Mouse (Mus musculus): ENCODE data around the gene Zzz3. TPM values are rescaled to one million over a fixed set of nuclear protein-coding genes. Genes with fewer than 3 reads are reported as not detected.

The Zzz3 gene
- polyA plus RNA-seq, 1 experiment = 35.7 TPM

DNA sequence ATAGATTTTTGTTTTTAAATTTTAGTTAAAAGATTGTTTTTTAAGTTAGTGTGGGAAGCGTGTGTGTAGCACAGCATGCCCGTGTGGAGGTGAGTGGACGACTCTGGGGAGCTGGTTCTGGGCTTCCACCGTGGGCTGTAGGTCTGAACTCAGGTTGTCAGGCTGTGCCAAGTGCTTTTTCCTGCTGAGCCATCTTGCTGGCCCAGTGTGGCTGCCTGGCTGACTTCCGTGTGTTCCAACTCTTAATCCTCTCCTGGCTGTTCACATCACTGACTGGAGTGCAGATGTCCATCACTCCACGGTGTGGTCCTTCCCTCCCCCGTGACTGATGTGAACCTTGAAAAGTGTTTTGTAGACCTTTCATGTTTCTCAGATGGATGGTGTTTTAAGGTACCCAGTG is 36.1 kb upstream of the Zzz3 start:
- H3K27me3 ChIP-seq (ENCODE audit: control insufficient read depth, insufficient read depth, low read length) = no peaks in the 10 kb centered on the region
- no peak overlapping the region for H3K4me3 ChIP-seq (ENCODE audit: control insufficient read depth, insufficient read depth, low read length)
- DNase-seq = no peak
- H3K4me1 ChIP-seq (replicated peaks; ENCODE audit: control insufficient read depth, insufficient read depth, low read length) = no peaks in the 10 kb centered on the region
- no peak overlapping the region for H3K27ac ChIP-seq (ENCODE audit: control insufficient read depth, insufficient read depth, low read length)
- H3K36me3 ChIP-seq (ENCODE audit: control insufficient read depth, insufficient read depth, low read length) = peaks cover 39% of the 10 kb centered on the region
- WGBS = 96% methylated on average over 7 of the region's 7 CpGs
- TF ChIP-seq POLR2A (IDR thresholded peaks at IDR 0.05; ENCODE audit: control insufficient read depth, extremely low read depth, insufficient read depth, low read length, poor library complexity) = no peak
- TF ChIP-seq CTCF (IDR thresholded peaks at IDR 0.05; ENCODE audit: borderline replicate concordance, control insufficient read depth, extremely low read depth, insufficient read depth, low read length, poor library complexity) = no peak

DNA sequence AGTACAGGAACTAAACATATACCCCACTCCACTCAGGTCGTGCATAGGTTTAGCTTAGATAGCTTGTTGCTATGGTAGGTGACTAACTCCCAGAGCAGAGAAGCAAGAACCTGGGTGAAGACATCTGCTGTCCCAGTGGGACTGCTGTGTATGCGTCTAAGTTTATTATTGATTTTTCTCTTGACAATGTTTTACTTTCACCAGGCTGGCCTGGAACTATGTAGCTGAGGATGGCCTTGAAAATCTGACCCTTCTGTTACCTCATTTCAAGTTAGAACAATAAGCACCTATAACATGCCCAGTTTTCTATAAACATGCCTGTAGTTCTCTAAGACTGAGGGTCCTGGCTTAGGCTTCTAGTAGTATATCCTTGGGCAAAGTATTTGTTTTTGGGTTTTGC is 31.1 kb upstream of the Zzz3 start:
- Histone ChIP-seq H3K4me3 (ENCODE audit: control insufficient read depth, insufficient read depth, low read length) (no peak overlapping the region), H3K27ac (ENCODE audit: control insufficient read depth, insufficient read depth, low read length) (no peak overlapping the region), H3K4me1 (replicated peaks; ENCODE audit: control insufficient read depth, insufficient read depth, low read length) (no peaks in the 10 kb centered on the region), H3K36me3 (ENCODE audit: control insufficient read depth, insufficient read depth, low read length) (peaks cover 57% of the 10 kb centered on the region), H3K27me3 (ENCODE audit: control insufficient read depth, insufficient read depth, low read length) (no peaks in the 10 kb centered on the region)
- DNase-seq = no peak
- WGBS = 95% methylated on average over 2 of the region's 2 CpGs
- TF ChIP-seq CTCF (IDR thresholded peaks at IDR 0.05; ENCODE audit: borderline replicate concordance, control insufficient read depth, extremely low read depth, insufficient read depth, low read length, poor library complexity) (no peak), POLR2A (IDR thresholded peaks at IDR 0.05; ENCODE audit: control insufficient read depth, extremely low read depth, insufficient read depth, low read length, poor library complexity) (no peak)

DNA sequence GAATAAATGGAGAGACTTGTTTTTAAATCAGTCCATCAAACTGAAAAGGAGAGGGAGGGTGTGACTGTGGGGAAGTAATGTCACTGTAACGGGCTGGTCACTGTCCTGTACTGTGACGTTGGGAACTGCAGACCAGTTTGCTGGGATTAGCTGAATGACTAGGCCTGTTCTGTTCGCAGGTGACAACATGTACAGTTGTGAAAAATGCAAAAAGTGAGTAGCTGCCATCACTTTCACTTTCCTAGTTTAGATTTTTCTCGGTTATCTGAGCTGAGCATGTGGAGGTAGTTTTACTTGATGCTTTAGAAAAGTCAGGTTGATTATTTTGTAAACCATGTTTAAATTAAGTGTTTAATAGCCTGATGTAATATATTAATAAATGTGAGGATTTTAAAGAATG is 19.2 kb upstream of the Zzz3 start:
- WGBS = 95% methylated on average over 4 of the region's 4 CpGs
- H3K36me3 ChIP-seq (ENCODE audit: control insufficient read depth, insufficient read depth, low read length) = peaks cover 59% of the 10 kb centered on the region
- H3K27me3 ChIP-seq (ENCODE audit: control insufficient read depth, insufficient read depth, low read length) = no peaks in the 10 kb centered on the region
- H3K4me1 ChIP-seq (replicated peaks; ENCODE audit: control insufficient read depth, insufficient read depth, low read length) = no peaks in the 10 kb centered on the region
- TF ChIP-seq POLR2A (IDR thresholded peaks at IDR 0.05; ENCODE audit: control insufficient read depth, extremely low read depth, insufficient read depth, low read length, poor library complexity) (no peak), CTCF (IDR thresholded peaks at IDR 0.05; ENCODE audit: borderline replicate concordance, control insufficient read depth, extremely low read depth, insufficient read depth, low read length, poor library complexity) (no peak)
- no peak overlapping the region for H3K4me3 ChIP-seq (ENCODE audit: control insufficient read depth, insufficient read depth, low read length)
- no peak overlapping the region for H3K27ac ChIP-seq (ENCODE audit: control insufficient read depth, insufficient read depth, low read length)
- DNase-seq = no peak

DNA sequence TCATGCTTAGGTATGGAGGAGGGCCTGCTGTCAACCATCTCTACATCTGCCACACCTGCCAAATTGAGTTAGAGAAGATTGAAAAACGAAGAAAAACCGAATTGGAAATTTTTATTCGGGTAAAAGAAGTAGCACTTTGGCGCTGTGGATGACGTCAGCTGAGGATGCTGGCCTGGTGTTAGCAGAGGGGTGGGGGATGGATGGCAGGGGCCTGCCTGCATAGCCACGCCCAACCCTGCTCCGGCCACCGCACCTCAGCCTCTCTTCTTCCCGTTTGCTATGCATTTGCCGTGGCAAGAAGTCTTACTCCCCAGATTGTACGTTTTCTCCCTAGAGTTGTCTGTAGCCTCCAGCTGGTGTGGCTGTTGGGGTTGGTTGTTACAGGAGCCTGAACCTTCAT is 11.2 kb upstream of the Zzz3 start:
- TF ChIP-seq POLR2A (IDR thresholded peaks at IDR 0.05; ENCODE audit: control insufficient read depth, extremely low read depth, insufficient read depth, low read length, poor library complexity) (no peak), CTCF (IDR thresholded peaks at IDR 0.05; ENCODE audit: borderline replicate concordance, control insufficient read depth, extremely low read depth, insufficient read depth, low read length, poor library complexity) (no peak)
- WGBS = 97% methylated on average over 11 of the region's 11 CpGs
- no peak for DNase-seq
- Histone ChIP-seq H3K4me1 (replicated peaks; ENCODE audit: control insufficient read depth, insufficient read depth, low read length) (no peaks in the 10 kb centered on the region), H3K27ac (ENCODE audit: control insufficient read depth, insufficient read depth, low read length) (no peak overlapping the region), H3K36me3 (ENCODE audit: control insufficient read depth, insufficient read depth, low read length) (peaks cover 47% of the 10 kb centered on the region), H3K27me3 (ENCODE audit: control insufficient read depth, insufficient read depth, low read length) (no peaks in the 10 kb centered on the region), H3K4me3 (ENCODE audit: control insufficient read depth, insufficient read depth, low read length) (no peak overlapping the region)

DNA sequence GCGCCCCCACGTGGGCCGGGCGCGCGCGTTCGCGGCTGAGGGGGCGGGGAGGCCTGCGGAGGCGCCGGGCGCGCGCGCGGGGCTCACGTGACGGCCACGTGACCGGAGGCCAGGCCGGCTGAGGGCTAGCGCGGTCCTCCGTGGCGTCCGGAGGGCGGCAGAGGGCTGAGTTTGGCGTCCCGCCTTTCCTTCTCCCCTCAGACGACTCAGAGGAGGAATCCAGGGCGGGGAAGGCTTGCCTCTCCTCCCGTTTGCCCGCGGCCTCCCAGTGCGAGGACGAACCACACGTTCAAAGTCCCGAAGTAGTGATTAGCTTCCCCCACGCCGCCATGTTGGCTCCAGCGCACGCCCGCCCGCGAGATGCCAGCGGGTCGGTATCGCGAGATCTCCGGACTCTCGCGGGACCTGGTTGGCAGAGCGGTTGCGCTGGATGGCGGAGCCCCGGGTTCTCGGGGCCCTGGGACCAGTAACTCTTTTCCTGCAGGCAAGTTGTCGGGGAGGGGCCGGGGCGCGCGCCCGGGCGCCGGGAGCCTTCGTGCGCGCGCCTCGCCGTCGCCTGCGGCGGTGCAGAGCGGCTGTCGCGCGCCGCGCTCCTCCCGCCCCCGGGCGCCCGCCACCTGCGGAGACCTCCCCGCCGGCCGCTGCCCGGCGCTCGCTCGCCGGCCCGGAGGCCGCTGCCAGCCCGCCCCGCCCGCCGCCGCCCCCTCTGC is 1.2 kb downstream of the Zzz3 start:
- Histone ChIP-seq H3K4me1 (replicated peaks; ENCODE audit: control insufficient read depth, insufficient read depth, low read length) (peaks cover 3% of the 10 kb centered on the region), H3K36me3 (ENCODE audit: control insufficient read depth, insufficient read depth, low read length) (no peaks in the 10 kb centered on the region; the same call in 1 of the 2 replicates), H3K4me3 (ENCODE audit: control insufficient read depth, insufficient read depth, low read length) (peak overlapping the region; percentile 75), H3K27me3 (ENCODE audit: control insufficient read depth, insufficient read depth, low read length) (no peaks in the 10 kb centered on the region), H3K27ac (ENCODE audit: control insufficient read depth, insufficient read depth, low read length) (peak overlapping the region; percentile 79)
- TF ChIP-seq CTCF (IDR thresholded peaks at IDR 0.05; ENCODE audit: borderline replicate concordance, control insufficient read depth, extremely low read depth, insufficient read depth, low read length, poor library complexity) (no peak; the same call in 1 of the 2 replicates), POLR2A (IDR thresholded peaks at IDR 0.05; ENCODE audit: control insufficient read depth, extremely low read depth, insufficient read depth, low read length, poor library complexity) (peak; percentile 41; the same call in 1 of the 2 replicates)
- DNase-seq = peak; percentile 98
- WGBS = 1% methylated on average over 100 of the region's 102 CpGs

DNA sequence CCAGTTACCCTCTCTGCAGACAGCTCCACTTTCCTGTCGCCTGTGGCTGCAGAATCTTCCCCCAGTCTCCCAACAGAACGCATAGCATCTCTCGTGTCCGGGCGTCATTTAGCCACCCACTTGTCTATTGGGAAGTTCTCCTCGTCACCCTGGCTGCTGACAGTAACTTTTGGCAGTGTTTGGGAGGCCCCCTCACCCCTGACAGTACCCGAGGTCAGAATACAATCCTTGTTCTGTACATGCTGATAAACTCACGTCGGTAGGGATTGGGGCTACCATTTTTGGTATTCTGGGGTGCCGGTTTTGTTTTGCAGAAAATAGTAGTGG is 1.7 kb downstream of the Zzz3 start:
- Histone ChIP-seq H3K4me1 (replicated peaks; ENCODE audit: control insufficient read depth, insufficient read depth, low read length) (peaks cover 4% of the 10 kb centered on the region), H3K36me3 (ENCODE audit: control insufficient read depth, insufficient read depth, low read length) (no peaks in the 10 kb centered on the region), H3K27ac (ENCODE audit: control insufficient read depth, insufficient read depth, low read length) (peak overlapping the region; percentile 79; the same call in 1 of the 2 replicates), H3K4me3 (ENCODE audit: control insufficient read depth, insufficient read depth, low read length) (peak overlapping the region; percentile 75), H3K27me3 (ENCODE audit: control insufficient read depth, insufficient read depth, low read length) (no peaks in the 10 kb centered on the region)
- under 1% methylated on average over 10 of the region's 10 CpGs for whole genome bisulfite sequencing
- no peak for DNase-seq
- no peak for TF ChIP-seq CTCF (IDR thresholded peaks at IDR 0.05; ENCODE audit: borderline replicate concordance, control insufficient read depth, extremely low read depth, insufficient read depth, low read length, poor library complexity)
- no peak for TF ChIP-seq POLR2A (IDR thresholded peaks at IDR 0.05; ENCODE audit: control insufficient read depth, extremely low read depth, insufficient read depth, low read length, poor library complexity)
